Mouse (Mus musculus): ENCODE results near the gene 4933430I17Rik. TPM values are rescaled to one million over a fixed set of nuclear protein-coding genes. Genes with fewer than 3 reads are reported as not detected.

4933430I17Rik gene
- polyA plus RNA-seq, 1 experiment from 2014 or later, result 0.79 TPM

GRCm38 (mm10) chr4:62520892-62521400 is 4.2 kb upstream of the 4933430I17Rik start:
- H3K4me1 ChIP-seq, result peaks cover 31% of the 10 kb centered on the region
- H3K27me3 ChIP-seq, result no peaks in the 10 kb centered on the region
- peaks cover 4% of the 10 kb centered on the region for H3K36me3 ChIP-seq
- WGBS, result 91% methylated on average over 2 of the region's 2 CpGs
- H3K4me2 ChIP-seq (replicated peaks), result no peak overlapping the region
- no peak overlapping the region for H3K4me3 ChIP-seq
- no peak overlapping the region for H3K9ac ChIP-seq (replicated peaks)
- no peaks in the 10 kb centered on the region for H3K9me3 ChIP-seq
- no peak for ATAC-seq (replicated peaks)
- H3K27ac ChIP-seq (replicated peaks), result no peak overlapping the region

GRCm38 (mm10) chr4:62525489-62525811 is 281 bp downstream of the 4933430I17Rik start:
- WGBS, result 0% methylated on average over 10 of the region's 10 CpGs
- no peaks in the 10 kb centered on the region for H3K9me3 ChIP-seq
- H3K4me3 ChIP-seq, result peak overlapping the region; percentile 81
- H3K27ac ChIP-seq (replicated peaks), result peak overlapping the region; percentile 98; the same call in 1 of the 2 replicates
- H3K4me1 ChIP-seq, result peaks cover 15% of the 10 kb centered on the region
- peaks cover 4% of the 10 kb centered on the region for H3K36me3 ChIP-seq
- no peak; the same call in 1 of the 2 replicates for ATAC-seq (replicated peaks)
- H3K4me2 ChIP-seq (replicated peaks), result peak overlapping the region; percentile 92
- no peaks in the 10 kb centered on the region for H3K27me3 ChIP-seq
- peak overlapping the region; percentile 84 for H3K9ac ChIP-seq (replicated peaks)

GRCm38 (mm10) chr4:62526256-62526655 is 1.1 kb downstream of the 4933430I17Rik start:
- Histone ChIP-seq H3K9ac (replicated peaks) (no peak overlapping the region), H3K27me3 (no peaks in the 10 kb centered on the region), H3K4me2 (replicated peaks) (no peak overlapping the region), H3K4me1 (peaks cover 13% of the 10 kb centered on the region), H3K9me3 (no peaks in the 10 kb centered on the region), H3K36me3 (peaks cover 4% of the 10 kb centered on the region), H3K27ac (replicated peaks) (no peak overlapping the region), H3K4me3 (no peak overlapping the region)
- 58% methylated on average over 2 of the region's 2 CpGs for WGBS
- ATAC-seq (replicated peaks), result no peak

GRCm38 (mm10) chr4:62527655-62528054 is 2.5 kb downstream of the 4933430I17Rik start:
- peaks cover 13% of the 10 kb centered on the region for H3K4me1 ChIP-seq
- H3K4me3 ChIP-seq, result no peak overlapping the region
- no peaks in the 10 kb centered on the region for H3K27me3 ChIP-seq
- WGBS, result 85% methylated on average over 4 of the region's 4 CpGs
- no peak overlapping the region for H3K9ac ChIP-seq (replicated peaks)
- no peak overlapping the region for H3K4me2 ChIP-seq (replicated peaks)
- H3K27ac ChIP-seq (replicated peaks), result no peak overlapping the region
- no peak for ATAC-seq (replicated peaks)
- H3K36me3 ChIP-seq, result peaks cover 4% of the 10 kb centered on the region
- no peaks in the 10 kb centered on the region for H3K9me3 ChIP-seq

- 71% methylated on average over 6 of the region's 6 CpGs for WGBS
- ATAC-seq (replicated peaks), result no peak
- no peak overlapping the region for H3K4me3 ChIP-seq
- H3K27me3 ChIP-seq, result no peaks in the 10 kb centered on the region
- H3K27ac ChIP-seq (replicated peaks), result no peak overlapping the region
- H3K9ac ChIP-seq (replicated peaks), result no peak overlapping the region
- H3K9me3 ChIP-seq, result no peaks in the 10 kb centered on the region
- no peak overlapping the region for H3K4me2 ChIP-seq (replicated peaks)
- no peaks in the 10 kb centered on the region for H3K4me1 ChIP-seq
- no peaks in the 10 kb centered on the region for H3K36me3 ChIP-seq
These were observed 8.6 kb downstream of the 4933430I17Rik start for GRCm38 (mm10) chr4:62533729-62534128.

GRCm38 (mm10) chr4:62541802-62542201 is 16.6 kb downstream of the 4933430I17Rik start:
- Histone ChIP-seq H3K36me3 (no peaks in the 10 kb centered on the region), H3K9me3 (no peaks in the 10 kb centered on the region), H3K4me3 (no peak overlapping the region), H3K4me1 (peaks cover 5% of the 10 kb centered on the region; the same call in 1 of the 2 replicates), H3K27ac (replicated peaks) (no peak overlapping the region), H3K27me3 (no peaks in the 10 kb centered on the region), H3K4me2 (replicated peaks) (no peak overlapping the region), H3K9ac (replicated peaks) (no peak overlapping the region)
- peak; percentile 81 for ATAC-seq (replicated peaks)
- 52% methylated on average over 3 of the region's 3 CpGs for WGBS

GRCm38 (mm10) chr4:62543782-62544181 is 18.6 kb downstream of the 4933430I17Rik start:
- 90% methylated on average over 6 of the region's 6 CpGs for WGBS
- H3K4me1 ChIP-seq, result peaks cover 5% of the 10 kb centered on the region; the same call in 1 of the 2 replicates
- no peaks in the 10 kb centered on the region for H3K27me3 ChIP-seq
- no peaks in the 10 kb centered on the region for H3K9me3 ChIP-seq
- no peak overlapping the region for H3K4me3 ChIP-seq
- H3K9ac ChIP-seq (replicated peaks), result no peak overlapping the region
- H3K27ac ChIP-seq (replicated peaks), result no peak overlapping the region
- H3K4me2 ChIP-seq (replicated peaks), result no peak overlapping the region
- H3K36me3 ChIP-seq, result no peaks in the 10 kb centered on the region
- ATAC-seq (replicated peaks), result no peak

- Histone ChIP-seq H3K9ac (replicated peaks) (no peak overlapping the region), H3K9me3 (no peaks in the 10 kb centered on the region), H3K4me1 (peaks cover 5% of the 10 kb centered on the region; the same call in 1 of the 2 replicates), H3K4me3 (no peak overlapping the region), H3K4me2 (replicated peaks) (no peak overlapping the region), H3K27me3 (no peaks in the 10 kb centered on the region), H3K36me3 (no peaks in the 10 kb centered on the region), H3K27ac (replicated peaks) (no peak overlapping the region)
- ATAC-seq (replicated peaks), result no peak
These were observed 19.6 kb downstream of the 4933430I17Rik start for GRCm38 (mm10) chr4:62544801-62545200.

GRCm38 (mm10) chr4:62551966-62552365 is 26.8 kb downstream of the 4933430I17Rik start:
- no peak for ATAC-seq (replicated peaks)

GRCm38 (mm10) chr4:62557436-62557835 is 32.3 kb downstream of the 4933430I17Rik start:
- no peak for ATAC-seq (replicated peaks)
- 42% methylated on average over 3 of the region's 3 CpGs for WGBS

More at GRCm38 (mm10) chr4:62551966-62552365, 26.8 kb downstream of the 4933430I17Rik start:
- no peaks in the 10 kb centered on the region for H3K27me3 ChIP-seq
- no peak overlapping the region for H3K4me3 ChIP-seq
- no peak overlapping the region for H3K4me2 ChIP-seq (replicated peaks)
- H3K36me3 ChIP-seq, result no peaks in the 10 kb centered on the region
- WGBS, result 86% methylated on average over 7 of the region's 7 CpGs
- no peak overlapping the region for H3K27ac ChIP-seq (replicated peaks)
- no peak overlapping the region for H3K9ac ChIP-seq (replicated peaks)
- no peaks in the 10 kb centered on the region for H3K9me3 ChIP-seq
- no peaks in the 10 kb centered on the region for H3K4me1 ChIP-seq

GRCm38 (mm10) chr4:62559797-62560329 is 34.7 kb downstream of the 4933430I17Rik start, which contains the start of gene Rgs3:
Gene Rgs3 (plus strand): TSS chr4:62559847.
- WGBS, result 72% methylated on average over 6 of the region's 6 CpGs
- Histone ChIP-seq H3K27ac (replicated peaks) (no peak within 1 kb of the TSS), H3K9me3 (no peaks in the 10 kb centered on the region), H3K4me2 (replicated peaks) (no peak within 1 kb of the TSS), H3K4me3 (no peak within 1 kb of the TSS), H3K27me3 (0 out of 2 replicates have a peak, but pooled peaks cover 3% of the 10 kb centered on the region), H3K9ac (replicated peaks) (no peak within 1 kb of the TSS), H3K36me3 (no peaks in the 10 kb centered on the region), H3K4me1 (peaks cover 4% of the 10 kb centered on the region; the same call in 1 of the 2 replicates)
- no peak for ATAC-seq (replicated peaks)

More at GRCm38 (mm10) chr4:62557436-62557835, 32.3 kb downstream of the 4933430I17Rik start:
- H3K36me3 ChIP-seq, result no peaks in the 10 kb centered on the region
- H3K4me1 ChIP-seq, result peaks cover 4% of the 10 kb centered on the region; the same call in 1 of the 2 replicates
- H3K9me3 ChIP-seq, result no peaks in the 10 kb centered on the region
- 0 out of 2 replicates have a peak, but pooled peaks cover 3% of the 10 kb centered on the region for H3K27me3 ChIP-seq
- H3K9ac ChIP-seq (replicated peaks), result no peak overlapping the region
- no peak overlapping the region for H3K27ac ChIP-seq (replicated peaks)
- no peak overlapping the region for H3K4me2 ChIP-seq (replicated peaks)
- H3K4me3 ChIP-seq, result no peak overlapping the region

- Histone ChIP-seq H3K4me2 (replicated peaks) (no peak overlapping the region), H3K27me3 (0 out of 2 replicates have a peak, but pooled peaks cover 3% of the 10 kb centered on the region), H3K9ac (replicated peaks) (no peak overlapping the region), H3K27ac (replicated peaks) (no peak overlapping the region), H3K4me1 (peaks cover 4% of the 10 kb centered on the region; the same call in 1 of the 2 replicates), H3K4me3 (no peak overlapping the region), H3K36me3 (no peaks in the 10 kb centered on the region), H3K9me3 (no peaks in the 10 kb centered on the region)
- 20% methylated on average over 4 of the region's 4 CpGs for WGBS
- peak; percentile 82 for ATAC-seq (replicated peaks)
These were observed 35.9 kb downstream of the 4933430I17Rik start for GRCm38 (mm10) chr4:62560963-62561629.
